In genomic region chr8:106563691-106564182, GRCm38 (mm10) we compare ENCODE assay signal across 8 mouse cellular contexts. TPM values are rescaled to one million over a fixed set of nuclear protein-coding genes. Genes with fewer than 3 reads are reported as not detected.
A peak's percentile ranks its signal among the peaks of the same experiment; 100 is the strongest.
DNase-seq lines count a peak whose midpoint lies in the region.

No protein-coding gene starts in this region.

- H3K36me3 ChIP-seq in embryonic facial prominence, embryonic 10.5 days (replicated peaks) = peaks cover under 1% of the 10 kb centered on the region; the same call in 1 of the 2 replicates
- no peaks in the 10 kb centered on the region for H3K36me3 ChIP-seq in macrophage (ENCODE audit: inconsistent target)
- H3K36me3 ChIP-seq in heart, embryonic 10.5 days = no peaks in the 10 kb centered on the region

- 70% methylated on average over 3 of the region's 3 CpGs for WGBS in embryonic facial prominence, embryonic 10.5 days
- 76% methylated on average over 2 of the region's 3 CpGs for WGBS in macrophage (ENCODE audit: missing documents)
- 69% methylated on average over 3 of the region's 3 CpGs for WGBS in heart, embryonic 10.5 days

- H3K27ac ChIP-seq in embryonic facial prominence, embryonic 10.5 days (replicated peaks) = peak overlapping the region; percentile 15; the same call in 1 of the 2 replicates
- peak overlapping the region; percentile 49 for H3K27ac ChIP-seq in macrophage
- no peak overlapping the region for H3K27ac ChIP-seq in heart, embryonic 10.5 days

- H3K9me3 ChIP-seq in embryonic facial prominence, embryonic 10.5 days = no peaks in the 10 kb centered on the region
- no peaks in the 10 kb centered on the region for H3K9me3 ChIP-seq in heart, embryonic 10.5 days

- no peaks in the 10 kb centered on the region for H3K79me2 ChIP-seq in macrophage (ENCODE audit: inconsistent target)

- peaks cover 10% of the 10 kb centered on the region for H3K4me1 ChIP-seq in embryonic facial prominence, embryonic 10.5 days
- H3K4me1 ChIP-seq in heart, embryonic 10.5 days = peaks cover 8% of the 10 kb centered on the region

- H3K4me3 ChIP-seq in embryonic facial prominence, embryonic 10.5 days = no peak overlapping the region
- H3K4me3 ChIP-seq in macrophage (ENCODE audit: inconsistent target) = no peak overlapping the region
- H3K4me3 ChIP-seq in heart, embryonic 10.5 days = no peak overlapping the region

- DNase-seq in CD4-positive, CD25-positive, alpha-beta regulatory T cell, adult 2 months (ENCODE audit: low read depth, low spot score) = peak; percentile 24
- DNase-seq in embryonic facial prominence, embryonic 10.5 days (ENCODE audit: low spot score) = peak; percentile 68
- DNase-seq in kidney, adult 18-20 months = peak; percentile 48
- DNase-seq in ovary, postnatal 36 days (ENCODE audit: low spot score) = no peak
- no peak for DNase-seq in frontal cortex, postnatal 25 days (ENCODE audit: low spot score in 2 of 2)
- DNase-seq in thymus, postnatal 10 days (ENCODE audit: low spot score in 2 of 2) = no peak
- DNase-seq in heart, embryonic 10.5 days (ENCODE audit: low spot score) = no peak

- 0 out of 2 replicates have a peak, but pooled peaks cover 5% of the 10 kb centered on the region for H3K27me3 ChIP-seq in embryonic facial prominence, embryonic 10.5 days (replicated peaks; ENCODE audit: low read depth, poor library complexity, severe bottlenecking)
- no peaks in the 10 kb centered on the region for H3K27me3 ChIP-seq in heart, embryonic 10.5 days (ENCODE audit: insufficient read depth, poor library complexity, severe bottlenecking)

RNA-seq across cellular contexts. Expression of gene Gm10073, which starts 9.5 kb away (rescaled TPM):
- polyA plus RNA-seq in embryonic facial prominence, embryonic 10.5 days (2016; fragmentation: Nextera tagmentation; extraction: Ambion mirVana) = 6.0 and 8.1 TPM in 2 replicates
- not detected for total RNA-seq in macrophage (2018; cell fraction: chromatin; rRNA removed)
- total RNA-seq in macrophage (2018; cell fraction: cytosol; rRNA removed) = 10 to 100 TPM in 1 of 26 experiments, 1 to 10 TPM in 25; 2.5 to 12.4 (median 6.0) TPM
- 1 to 10 TPM in 4 of 26 experiments, not detected in 22; 1.6 to 2.9 (median 2.3) TPM for total RNA-seq in macrophage (2018; cell fraction: nucleus; rRNA removed)
- polyA plus RNA-seq in macrophage (2018) = 1.9 to 16.1 TPM (median 13.7 TPM) in 3 replicates
- polyA plus RNA-seq in heart, embryonic 10.5 days (2016; fragmentation: Nextera tagmentation; extraction: Ambion mirVana) = 4.9 and 6.8 TPM in 2 replicates

RNA-seq across cellular contexts. Expression of gene Cdh1, which starts 39.4 kb away (rescaled TPM):
- polyA plus RNA-seq in embryonic facial prominence, embryonic 10.5 days (2016; fragmentation: Nextera tagmentation; extraction: Ambion mirVana) = 22.1 and 24.4 TPM in 2 replicates
- total RNA-seq in macrophage (2018; cell fraction: chromatin; rRNA removed) = not detected
- total RNA-seq in macrophage (2018; cell fraction: cytosol; rRNA removed) = under 1 TPM in 20 of 26 experiments, not detected in 6; 0.03 to 0.17 (median 0.09) TPM
- under 1 TPM in 10 of 26 experiments, not detected in 16; 0.12 to 0.45 (median 0.15) TPM for total RNA-seq in macrophage (2018; cell fraction: nucleus; rRNA removed)
- 0.06 to 0.20 TPM (median 0.10 TPM) in 3 replicates for polyA plus RNA-seq in macrophage (2018)
- polyA plus RNA-seq in heart, embryonic 10.5 days (2016; fragmentation: Nextera tagmentation; extraction: Ambion mirVana) = 3.3 and 11.4 TPM in 2 replicates

RNA-seq across cellular contexts. Expression of gene Cdh3, which starts 53.0 kb away (rescaled TPM):
- 23.3 and 23.4 TPM in 2 replicates for polyA plus RNA-seq in embryonic facial prominence, embryonic 10.5 days (2016; fragmentation: Nextera tagmentation; extraction: Ambion mirVana)
- total RNA-seq in macrophage (2018; cell fraction: chromatin; rRNA removed) = 1 to 10 TPM in 1 of 26 experiments, under 1 TPM in 1, not detected in 24; 0.19 to 5.7 TPM
- not detected for total RNA-seq in macrophage (2018; cell fraction: cytosol; rRNA removed)
- 1 to 10 TPM in 1 of 26 experiments, not detected in 25; 1.2 TPM for total RNA-seq in macrophage (2018; cell fraction: nucleus; rRNA removed)
- not detected in 3 replicates for polyA plus RNA-seq in macrophage (2018)
- polyA plus RNA-seq in heart, embryonic 10.5 days (2016; fragmentation: Nextera tagmentation; extraction: Ambion mirVana) = 31.2 and 37.7 TPM in 2 replicates

Comparison
In these comparisons a context has a peak if more than half of its experiments do, and no peak if none do; other contexts are left out.
1. DNase-seq: peak in CD4-positive, CD25-positive, alpha-beta regulatory T cell, adult 2 months (single experiment), embryonic facial prominence, embryonic 10.5 days (single experiment) and kidney, adult 18-20 months (single experiment); none in ovary, postnatal 36 days (single experiment), frontal cortex, postnatal 25 days (0 of 2), thymus, postnatal 10 days (0 of 2) and heart, embryonic 10.5 days (single experiment).
2. RNA of gene Cdh3, which starts 53.0 kb away (polyA plus RNA-seq): 31.2 to 37.7 TPM in heart, embryonic 10.5 days and 23.3 to 23.4 TPM in embryonic facial prominence, embryonic 10.5 days; not detected in macrophage; every median in the first group is over 10 times any median in the second.